Mouse (Mus musculus) intestine, embryonic 15.5 days (tissue): ENCODE results near the gene Zfp366. TPM values are rescaled to one million over a fixed set of nuclear protein-coding genes. Genes with fewer than 3 reads are reported as not detected.

Source experiments
- ATAC-seq: fragments of 200-750 bp; cut with Nextera tagmentation; 2 replicates; pipeline ENCODE4 v1.8.0; 2017; ENCODE audit warnings: moderate TSS enrichment, moderate library complexity
- H3K27ac ChIP-seq: fragments of 300-500 bp; sonication (generic); 2 replicates; pipeline ENCODE4 v1.5.1; 2015; ENCODE audit warnings: mild to moderate bottlenecking, inconsistent platforms
- H3K27me3 ChIP-seq: fragments of 300-500 bp; sonication (generic); replicated peaks from 2 replicates; pipeline ENCODE4 v1.6.1; 2015; ENCODE audit warnings: inconsistent platforms
- H3K36me3 ChIP-seq: fragments of 300-500 bp; sonication (generic); 2 replicates; pipeline ENCODE4 v1.6.1; 2015; ENCODE audit warnings: inconsistent platforms
- H3K4me1 ChIP-seq: fragments of 300-500 bp; sonication (generic); replicated peaks from 2 replicates; pipeline ENCODE4 v1.6.1; 2015; ENCODE audit warnings: inconsistent platforms
- H3K4me2 ChIP-seq: fragments of 300-500 bp; sonication (generic); replicated peaks from 2 replicates; pipeline ENCODE4 v1.6.1; 2015; ENCODE audit warnings: mild to moderate bottlenecking, inconsistent platforms
- H3K4me3 ChIP-seq: fragments of 300-500 bp; sonication (generic); replicated peaks from 2 replicates; pipeline ENCODE4 v1.5.1; 2015; ENCODE audit warnings: inconsistent platforms
- H3K9ac ChIP-seq: fragments of 300-500 bp; sonication (generic); 2 replicates; pipeline ENCODE4 v1.6.1; 2015; ENCODE audit warnings: inconsistent platforms
- H3K9me3 ChIP-seq: fragments of 300-500 bp; sonication (generic); 2 replicates; pipeline ENCODE4 v1.6.1; 2016; ENCODE audit warnings: inconsistent platforms
- WGBS: fragments of 180-500 bp; shearing (Covaris S2); methylation state at CpG from one replicate; pipeline ENCODE4 v1.1.7; 2015; 5-methylcytosine and 5-hydroxymethylcytosine counted together
- polyA plus RNA-seq: library from polyadenylated mRNA; unstranded; fragments of >200 nt; fragmentation: Nextera tagmentation; extraction: Ambion mirVana; gene quantifications from 2 replicates; pipeline ENCODE4 v1.2.1, GENCODE M21; 2015

The Zfp366 gene
- polyA plus RNA-seq, 1 experiment from 2014 or later = 0.48 TPM

DNA sequence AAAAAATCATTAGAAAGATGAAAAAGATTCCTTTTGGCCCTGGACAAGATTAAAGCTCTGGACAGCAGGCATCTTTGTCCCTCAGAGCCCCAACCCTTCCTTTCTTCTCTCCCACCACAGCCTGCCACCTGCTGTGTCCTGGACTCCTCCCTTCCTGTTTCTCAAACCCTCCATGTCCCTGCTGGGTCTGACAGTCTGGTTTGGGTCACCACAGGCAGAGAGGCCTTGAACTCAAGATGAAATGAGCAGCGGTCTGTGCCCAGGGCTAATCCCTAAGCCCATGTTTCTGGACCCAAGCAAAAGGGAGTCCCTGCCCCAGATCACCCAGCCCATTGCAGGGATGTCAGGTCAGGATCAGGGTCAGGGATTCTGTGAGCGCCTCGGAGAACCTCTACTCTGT lies 60.3 kb downstream of the Zfp366 start:
- H3K9ac ChIP-seq = no peak overlapping the region
- H3K4me3 ChIP-seq = no peak overlapping the region
- H3K9me3 ChIP-seq = no peaks in the 10 kb centered on the region
- no peaks in the 10 kb centered on the region for H3K36me3 ChIP-seq
- no peak overlapping the region for H3K27ac ChIP-seq
- ATAC-seq = no peak
- 0 out of 2 replicates have a peak, but pooled peaks cover 3% of the 10 kb centered on the region for H3K4me1 ChIP-seq
- H3K27me3 ChIP-seq = no peaks in the 10 kb centered on the region
- 56% methylated on average over 3 of the region's 3 CpGs for WGBS
- no peak overlapping the region for H3K4me2 ChIP-seq

DNA sequence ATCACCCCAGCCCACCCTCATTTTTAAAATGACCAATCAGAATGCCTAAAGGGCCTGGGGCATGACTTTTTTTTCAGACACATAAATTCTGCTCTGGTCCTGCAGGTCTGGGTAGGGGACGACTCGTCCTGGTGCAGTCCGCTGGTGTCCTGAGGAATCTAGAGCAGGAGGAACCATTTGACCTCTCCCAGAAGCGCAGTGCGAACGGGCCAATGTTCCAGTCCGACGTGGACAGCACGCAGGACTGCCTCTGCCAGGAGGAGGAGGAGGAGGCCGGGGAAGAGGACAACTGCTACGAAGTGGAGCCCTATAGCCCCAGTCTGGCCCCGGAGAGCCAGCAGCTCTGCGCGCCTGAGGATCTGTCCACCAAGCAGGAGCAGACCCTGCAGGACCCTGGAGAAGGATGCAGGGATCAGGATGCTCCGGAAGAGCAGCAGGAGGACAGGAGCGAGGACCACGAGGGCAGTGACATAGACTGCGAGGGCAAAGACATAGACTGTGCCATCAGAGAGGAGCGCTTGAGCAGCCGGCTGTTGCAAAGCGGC lies 61.4 kb downstream of the Zfp366 start:
- Histone ChIP-seq H3K27me3 (no peaks in the 10 kb centered on the region), H3K4me3 (no peak overlapping the region), H3K4me1 (no peaks in the 10 kb centered on the region), H3K27ac (no peak overlapping the region), H3K36me3 (no peaks in the 10 kb centered on the region), H3K9ac (no peak overlapping the region), H3K4me2 (no peak overlapping the region), H3K9me3 (no peaks in the 10 kb centered on the region)
- 78% methylated on average over 21 of the region's 21 CpGs for WGBS
- no peak for ATAC-seq

DNA sequence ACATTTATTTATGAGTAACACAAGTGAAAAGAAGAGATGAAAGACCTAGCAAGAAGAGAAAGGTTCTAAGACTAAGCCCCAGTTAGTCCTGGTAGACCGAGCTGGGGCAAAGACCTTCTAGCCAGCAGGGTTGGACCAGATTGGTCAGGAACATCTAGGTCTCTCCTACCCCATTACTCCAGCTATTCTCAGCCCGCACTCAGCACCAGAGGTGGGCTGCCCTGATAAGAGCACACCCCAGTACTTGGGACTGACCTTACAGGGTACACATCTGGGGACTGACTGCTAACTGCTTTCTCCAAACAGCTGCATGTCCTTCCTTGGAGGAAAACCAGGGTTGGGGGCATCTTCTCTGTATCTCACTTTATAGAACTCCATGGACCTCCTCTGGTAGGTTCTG lies 66.2 kb downstream of the Zfp366 start:
- Histone ChIP-seq H3K27me3 (no peaks in the 10 kb centered on the region), H3K9me3 (no peaks in the 10 kb centered on the region), H3K4me2 (no peak overlapping the region), H3K27ac (no peak overlapping the region), H3K4me1 (no peaks in the 10 kb centered on the region), H3K9ac (no peak overlapping the region), H3K4me3 (no peak overlapping the region), H3K36me3 (no peaks in the 10 kb centered on the region)
- 92% methylated on average over 2 of the region's 2 CpGs for WGBS
- no peak for ATAC-seq

DNA sequence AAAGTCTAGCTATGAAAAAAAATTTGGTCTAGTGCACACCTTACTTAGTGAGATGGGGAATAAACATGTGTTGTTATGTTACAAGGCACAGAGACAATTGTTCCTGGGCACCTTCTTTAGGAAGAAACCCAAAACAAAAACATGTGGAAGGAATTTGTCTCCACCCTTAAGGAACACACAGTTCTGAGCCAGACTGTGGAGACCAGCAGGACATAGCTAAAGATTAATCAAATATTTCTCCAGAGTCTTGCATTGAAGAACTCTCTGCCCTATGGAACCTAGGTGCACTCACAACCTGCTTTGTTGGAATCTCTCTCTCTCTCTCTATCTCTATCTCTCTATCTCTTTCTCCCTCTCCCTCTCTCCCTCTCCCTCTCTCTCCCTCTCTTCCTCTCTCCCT lies 69.6 kb downstream of the Zfp366 start:
- Histone ChIP-seq H3K4me2 (no peak overlapping the region), H3K36me3 (no peaks in the 10 kb centered on the region), H3K27me3 (no peaks in the 10 kb centered on the region), H3K4me1 (no peaks in the 10 kb centered on the region), H3K4me3 (no peak overlapping the region), H3K9me3 (no peaks in the 10 kb centered on the region), H3K9ac (no peak overlapping the region), H3K27ac (no peak overlapping the region)
- ATAC-seq = no peak

DNA sequence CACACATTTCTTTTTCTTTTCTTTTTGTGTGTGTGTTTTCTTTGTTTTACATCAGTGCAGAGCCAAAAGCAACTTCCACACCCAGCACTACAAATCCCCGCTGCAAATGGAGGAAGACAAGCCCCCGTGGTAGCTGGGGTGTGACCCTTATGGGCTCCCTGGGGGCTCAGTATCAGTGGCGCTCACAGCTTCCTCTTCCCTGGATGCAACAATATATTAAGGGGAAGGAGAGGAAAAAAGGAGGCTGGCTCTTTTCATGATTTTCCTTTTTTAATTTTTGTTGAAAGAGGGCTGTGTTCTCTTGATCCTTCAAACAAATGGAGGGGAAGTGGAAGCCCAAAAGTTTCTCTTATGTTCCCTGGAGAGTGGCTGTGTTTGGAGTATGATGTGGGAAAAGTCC lies 70.2 kb downstream of the Zfp366 start:
- no peaks in the 10 kb centered on the region for H3K9me3 ChIP-seq
- H3K27ac ChIP-seq = no peak overlapping the region
- H3K4me1 ChIP-seq = no peaks in the 10 kb centered on the region
- H3K4me2 ChIP-seq = no peak overlapping the region
- no peak for ATAC-seq
- H3K4me3 ChIP-seq = no peak overlapping the region
- no peaks in the 10 kb centered on the region for H3K27me3 ChIP-seq
- H3K9ac ChIP-seq = no peak overlapping the region
- H3K36me3 ChIP-seq = no peaks in the 10 kb centered on the region
- WGBS = 38% methylated on average over 3 of the region's 3 CpGs

DNA sequence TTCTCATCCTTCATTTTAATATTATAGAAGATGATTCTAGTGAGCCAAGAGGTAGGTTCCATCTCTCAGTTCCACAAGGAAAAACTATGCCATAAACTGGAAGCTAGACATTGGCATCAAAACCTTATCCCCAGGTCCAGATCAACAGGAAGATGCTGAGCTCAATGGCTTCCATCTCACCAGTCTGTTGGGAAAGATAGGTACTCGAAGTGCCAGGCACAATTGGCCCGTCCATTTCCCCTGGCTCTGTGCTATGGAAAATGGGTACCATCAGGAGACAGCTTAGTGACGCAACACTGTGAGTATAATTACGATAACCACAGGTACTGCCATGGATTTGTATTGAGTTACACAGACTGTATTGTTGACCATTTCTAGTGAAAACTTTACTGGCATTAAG lies 72.3 kb downstream of the Zfp366 start:
- Histone ChIP-seq H3K9me3 (no peaks in the 10 kb centered on the region), H3K4me3 (no peak overlapping the region), H3K4me1 (no peaks in the 10 kb centered on the region), H3K27me3 (no peaks in the 10 kb centered on the region), H3K27ac (no peak overlapping the region), H3K36me3 (no peaks in the 10 kb centered on the region), H3K4me2 (no peak overlapping the region), H3K9ac (no peak overlapping the region)
- 87% methylated on average over 4 of the region's 4 CpGs for WGBS
- no peak for ATAC-seq

DNA sequence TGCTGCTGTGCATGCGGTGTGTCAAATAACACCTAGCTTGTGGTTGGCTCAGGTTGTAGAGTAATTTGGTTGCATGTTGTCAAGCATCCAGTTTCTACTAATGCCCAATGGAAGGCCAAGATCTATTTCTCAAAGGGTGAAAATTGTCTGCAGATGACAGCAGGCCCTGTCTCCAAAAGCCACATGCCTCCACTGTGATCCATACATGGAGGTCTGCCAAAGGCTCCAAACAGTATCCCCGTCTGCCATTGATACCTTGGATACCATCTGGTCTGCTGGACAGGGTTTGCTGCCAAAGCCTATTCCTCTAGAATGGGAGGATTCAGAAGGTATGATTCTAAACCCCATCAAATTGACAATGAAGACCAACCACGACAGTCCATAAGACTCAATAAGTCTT lies 74.1 kb downstream of the Zfp366 start:
- Histone ChIP-seq H3K27me3 (no peaks in the 10 kb centered on the region), H3K9ac (no peak overlapping the region), H3K4me1 (no peaks in the 10 kb centered on the region), H3K9me3 (no peaks in the 10 kb centered on the region), H3K4me2 (no peak overlapping the region), H3K36me3 (no peaks in the 10 kb centered on the region), H3K4me3 (no peak overlapping the region), H3K27ac (no peak overlapping the region)
- no peak for ATAC-seq
- WGBS = 91% methylated on average over 3 of the region's 3 CpGs

DNA sequence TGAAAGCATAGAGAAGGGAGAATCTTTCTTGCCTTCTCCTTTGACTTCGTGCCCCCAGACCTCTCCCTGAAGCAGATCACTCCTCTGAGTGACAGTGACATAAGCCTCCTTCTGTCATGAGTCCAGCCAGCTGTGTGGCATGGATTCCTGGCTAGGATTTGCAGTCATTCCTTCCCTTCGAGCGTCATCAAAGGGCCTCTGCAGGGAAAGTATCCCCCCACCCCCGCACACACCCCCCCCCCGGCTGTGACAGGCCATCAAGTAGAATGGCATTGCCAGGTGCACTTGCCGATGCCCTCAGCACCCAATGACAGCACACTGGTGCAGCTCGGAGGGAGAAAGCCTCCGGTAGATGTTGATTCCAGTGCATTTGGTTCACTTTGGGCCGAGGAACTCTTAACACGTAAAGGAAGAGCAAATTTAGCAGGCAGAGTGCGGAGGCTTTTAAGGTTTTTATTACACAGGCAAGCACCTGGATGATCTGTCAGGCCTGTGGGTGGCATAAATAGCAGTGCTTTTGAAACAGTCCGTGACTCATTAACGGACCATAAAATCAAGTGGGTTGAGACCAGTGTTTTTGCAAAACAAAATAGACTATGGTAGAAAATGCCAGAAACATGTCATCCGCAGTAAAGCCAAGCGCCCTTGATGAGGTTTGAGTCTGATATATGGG lies 75.0 kb downstream of the Zfp366 start:
- H3K27ac ChIP-seq = no peak overlapping the region
- no peaks in the 10 kb centered on the region for H3K4me1 ChIP-seq
- H3K4me3 ChIP-seq = no peak overlapping the region
- no peaks in the 10 kb centered on the region for H3K9me3 ChIP-seq
- 74% methylated on average over 15 of the region's 15 CpGs for WGBS
- H3K9ac ChIP-seq = no peak overlapping the region
- no peaks in the 10 kb centered on the region for H3K36me3 ChIP-seq
- no peak for ATAC-seq
- no peak overlapping the region for H3K4me2 ChIP-seq
- H3K27me3 ChIP-seq = no peaks in the 10 kb centered on the region

DNA sequence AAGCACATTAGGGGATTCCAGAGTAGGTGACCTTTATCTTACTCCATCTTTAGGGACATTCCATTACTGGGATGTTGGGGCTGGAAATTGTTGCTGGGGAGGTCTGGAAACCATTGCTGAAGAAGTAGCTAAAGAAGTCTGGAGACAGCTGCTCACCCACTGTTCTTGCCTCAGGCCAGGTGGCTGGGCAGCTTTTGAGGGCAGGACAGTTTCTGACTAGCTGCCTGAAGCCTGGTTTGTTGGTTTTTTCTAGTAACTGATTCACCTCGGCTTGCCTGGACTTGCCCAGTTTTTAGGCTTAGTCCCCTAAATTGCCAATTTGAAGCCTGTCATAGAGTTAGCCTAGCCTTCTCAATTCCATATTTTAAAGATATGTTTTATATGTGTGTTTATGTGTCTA lies 77.8 kb downstream of the Zfp366 start:
- no peaks in the 10 kb centered on the region for H3K9me3 ChIP-seq
- H3K36me3 ChIP-seq = no peaks in the 10 kb centered on the region
- no peak overlapping the region for H3K4me3 ChIP-seq
- H3K4me1 ChIP-seq = no peaks in the 10 kb centered on the region
- ATAC-seq = no peak
- H3K9ac ChIP-seq = no peak overlapping the region
- no peaks in the 10 kb centered on the region for H3K27me3 ChIP-seq
- no peak overlapping the region for H3K4me2 ChIP-seq
- no peak overlapping the region for H3K27ac ChIP-seq
- 73% methylated on average over 1 of the region's 1 CpGs for WGBS

DNA sequence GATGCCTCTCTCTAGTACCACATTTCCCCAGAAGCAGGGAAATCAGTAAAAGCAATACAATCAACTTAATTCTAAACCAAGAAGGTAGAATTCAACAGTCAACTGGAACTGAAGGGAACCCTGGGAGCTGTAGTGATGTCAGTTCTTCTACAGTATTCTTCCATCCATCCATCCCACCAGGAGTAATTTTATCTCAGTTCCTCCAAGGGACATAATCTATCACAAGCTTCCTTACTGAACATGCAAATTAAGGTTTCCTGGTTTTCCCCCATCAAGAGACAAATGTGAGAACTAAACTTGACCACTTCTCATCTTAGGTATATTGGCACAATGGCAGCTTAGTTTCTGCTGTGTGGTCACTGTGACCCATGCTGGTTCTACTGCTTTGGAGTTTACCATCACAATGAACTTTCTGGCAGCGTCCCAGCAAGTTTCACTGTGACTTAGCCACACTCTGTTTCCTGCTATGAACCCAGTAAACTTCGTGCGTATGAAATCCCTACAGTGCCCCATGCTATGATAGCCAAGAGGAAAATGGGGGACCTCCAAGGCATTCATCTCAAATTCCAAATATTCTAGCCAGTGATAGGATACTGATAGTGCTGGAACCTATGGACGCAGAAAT lies 78.6 kb downstream of the Zfp366 start:
- no peaks in the 10 kb centered on the region for H3K4me1 ChIP-seq
- H3K9me3 ChIP-seq = no peaks in the 10 kb centered on the region
- no peaks in the 10 kb centered on the region for H3K27me3 ChIP-seq
- WGBS = 81% methylated on average over 4 of the region's 4 CpGs
- H3K4me2 ChIP-seq = no peak overlapping the region
- no peaks in the 10 kb centered on the region for H3K36me3 ChIP-seq
- no peak overlapping the region for H3K27ac ChIP-seq
- H3K4me3 ChIP-seq = no peak overlapping the region
- no peak for ATAC-seq
- H3K9ac ChIP-seq = no peak overlapping the region

DNA sequence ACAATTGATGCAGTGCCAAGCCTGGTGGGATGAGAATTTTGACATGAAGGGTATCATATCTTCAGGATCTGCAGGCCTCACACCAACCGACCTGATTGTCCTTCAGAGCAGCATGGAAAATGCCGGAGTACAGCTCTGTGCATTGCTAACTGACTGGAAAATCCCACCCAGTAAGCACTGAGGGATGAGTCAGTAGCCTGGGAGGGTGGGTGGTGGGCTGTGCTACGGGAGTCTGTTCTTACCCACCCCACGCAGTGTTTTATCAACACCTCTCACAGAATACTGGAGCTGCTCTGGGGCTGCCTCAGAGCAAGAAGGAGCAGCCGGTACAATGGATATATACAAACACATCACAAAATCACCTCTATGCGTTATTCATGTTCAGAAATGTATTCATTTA lies 79.9 kb downstream of the Zfp366 start:
- Histone ChIP-seq H3K27ac (no peak overlapping the region), H3K36me3 (no peaks in the 10 kb centered on the region), H3K4me3 (no peak overlapping the region), H3K9ac (no peak overlapping the region), H3K4me2 (no peak overlapping the region), H3K4me1 (no peaks in the 10 kb centered on the region), H3K27me3 (no peaks in the 10 kb centered on the region), H3K9me3 (no peaks in the 10 kb centered on the region)
- no peak for ATAC-seq
- WGBS = 75% methylated on average over 6 of the region's 6 CpGs

DNA sequence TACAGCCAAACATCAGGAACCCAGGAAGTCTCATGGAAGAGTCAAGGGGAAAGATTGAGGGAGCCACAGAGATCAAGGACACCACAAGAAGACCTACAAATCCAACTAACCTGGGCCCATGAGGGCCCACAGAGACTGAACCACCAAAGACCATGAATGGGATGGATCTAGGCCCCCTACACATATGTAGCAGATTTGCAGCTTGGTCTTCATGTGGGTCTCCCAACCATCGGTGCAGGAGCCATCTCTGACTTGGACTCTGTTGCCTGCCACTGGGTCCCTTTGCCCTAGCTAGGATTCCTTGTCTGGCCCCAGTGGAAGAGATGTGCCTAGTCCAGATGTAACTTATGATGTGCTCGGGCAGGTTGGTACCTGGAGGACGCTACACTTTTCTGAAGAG lies 87.4 kb downstream of the Zfp366 start:
- no peak for ATAC-seq

DNA sequence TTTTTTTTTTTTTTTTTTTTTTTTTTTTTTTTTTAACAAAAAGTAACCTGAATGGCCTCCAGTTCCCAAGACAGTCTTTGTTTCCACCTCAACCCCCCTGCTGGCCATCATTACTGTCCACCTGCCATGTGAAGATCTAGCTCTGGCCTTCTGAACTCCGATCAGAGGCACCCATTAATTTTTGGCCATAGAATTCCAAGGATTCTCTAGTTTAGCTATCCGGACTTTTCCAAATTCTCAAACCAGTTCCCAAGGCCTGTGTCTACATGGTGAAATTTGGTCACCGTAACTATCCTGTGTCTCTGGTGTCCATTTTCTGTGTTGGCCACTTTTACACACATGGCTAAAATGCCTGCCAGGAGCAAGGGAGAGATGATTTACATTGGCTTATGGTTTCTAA lies 92.9 kb downstream of the Zfp366 start:
- ATAC-seq = no peak
- H3K27ac ChIP-seq = no peak overlapping the region
- H3K4me2 ChIP-seq = no peak overlapping the region
- no peaks in the 10 kb centered on the region for H3K36me3 ChIP-seq
- H3K9me3 ChIP-seq = no peaks in the 10 kb centered on the region
- no peaks in the 10 kb centered on the region for H3K27me3 ChIP-seq
- no peaks in the 10 kb centered on the region for H3K4me1 ChIP-seq
- no peak overlapping the region for H3K4me3 ChIP-seq
- 98% methylated on average over 3 of the region's 3 CpGs for WGBS
- H3K9ac ChIP-seq = no peak overlapping the region

More for the DNA sequence above, 87.4 kb downstream of the Zfp366 start:
- Histone ChIP-seq H3K27me3 (no peaks in the 10 kb centered on the region), H3K36me3 (no peaks in the 10 kb centered on the region), H3K4me1 (no peaks in the 10 kb centered on the region), H3K4me3 (no peak overlapping the region), H3K27ac (no peak overlapping the region), H3K9me3 (no peaks in the 10 kb centered on the region), H3K9ac (no peak overlapping the region), H3K4me2 (no peak overlapping the region)
- WGBS = 94% methylated on average over 3 of the region's 3 CpGs
